Mouse (Mus musculus): ENCODE results near the gene Optc.

The Optc gene

GRCm38 (mm10) chr1:133899043-133899542 lies 8.7 kb downstream of the Optc start:
- Histone ChIP-seq H3K27me3 (ENCODE audit: insufficient read depth, low read length) (peaks cover 33% of the 10 kb centered on the region), H3K4me1 (replicated peaks; ENCODE audit: low read depth, low read length) (0 out of 2 replicates have a peak, but pooled peaks cover 3% of the 10 kb centered on the region), H3K36me3 (ENCODE audit: insufficient read depth, low read length) (no peaks in the 10 kb centered on the region), H3K4me3 (replicated peaks; ENCODE audit: low read length) (no peak overlapping the region), H3K9me3 (ENCODE audit: low read length) (peaks cover 5% of the 10 kb centered on the region; the same call in 1 of the 2 replicates)
- no peak for TF ChIP-seq NANOG (IDR thresholded peaks at IDR 0.05; ENCODE audit: borderline replicate concordance, low read length)
- no peak for TF ChIP-seq CTCF (conservative IDR thresholded peaks at IDR 0.05; ENCODE audit: low read length)
- TF ChIP-seq POU5F1 (IDR thresholded peaks at IDR 0.05; ENCODE audit: borderline replicate concordance, low read length): no peak

GRCm38 (mm10) chr1:133897293-133897692 lies 10.5 kb downstream of the Optc start:
- no peak overlapping the region for H3K4me3 ChIP-seq (replicated peaks; ENCODE audit: low read length)
- H3K36me3 ChIP-seq (ENCODE audit: insufficient read depth, low read length): no peaks in the 10 kb centered on the region
- H3K9me3 ChIP-seq (ENCODE audit: low read length): peaks cover 5% of the 10 kb centered on the region; the same call in 1 of the 2 replicates
- TF ChIP-seq POU5F1 (IDR thresholded peaks at IDR 0.05; ENCODE audit: borderline replicate concordance, low read length) (no peak), CTCF (conservative IDR thresholded peaks at IDR 0.05; ENCODE audit: low read length) (no peak), NANOG (IDR thresholded peaks at IDR 0.05; ENCODE audit: borderline replicate concordance, low read length) (no peak)
- H3K27me3 ChIP-seq (ENCODE audit: insufficient read depth, low read length): peaks cover 17% of the 10 kb centered on the region
- peaks cover 16% of the 10 kb centered on the region for H3K4me1 ChIP-seq (replicated peaks; ENCODE audit: low read depth, low read length)

GRCm38 (mm10) chr1:133891489-133891888 lies 16.3 kb downstream of the Optc start:
- H3K36me3 ChIP-seq (ENCODE audit: insufficient read depth, low read length): no peaks in the 10 kb centered on the region
- no peak for TF ChIP-seq POU5F1 (IDR thresholded peaks at IDR 0.05; ENCODE audit: borderline replicate concordance, low read length)
- no peak for TF ChIP-seq NANOG (IDR thresholded peaks at IDR 0.05; ENCODE audit: borderline replicate concordance, low read length)
- TF ChIP-seq CTCF (conservative IDR thresholded peaks at IDR 0.05; ENCODE audit: low read length): no peak
- 0 out of 2 replicates have a peak overlapping the region, but pooled peaks have one; percentile 13 for H3K4me3 ChIP-seq (replicated peaks; ENCODE audit: low read length)
- peaks cover 71% of the 10 kb centered on the region for H3K4me1 ChIP-seq (replicated peaks; ENCODE audit: low read depth, low read length)
- no peaks in the 10 kb centered on the region for H3K9me3 ChIP-seq (ENCODE audit: low read length)
- H3K27me3 ChIP-seq (ENCODE audit: insufficient read depth, low read length): peaks cover 32% of the 10 kb centered on the region

GRCm38 (mm10) chr1:133889949-133890598 lies 17.7 kb downstream of the Optc start:
- no peak for TF ChIP-seq CTCF (conservative IDR thresholded peaks at IDR 0.05; ENCODE audit: low read length)
- TF ChIP-seq POU5F1 (IDR thresholded peaks at IDR 0.05; ENCODE audit: borderline replicate concordance, low read length): no peak
- no peak for TF ChIP-seq NANOG (IDR thresholded peaks at IDR 0.05; ENCODE audit: borderline replicate concordance, low read length)
- Histone ChIP-seq H3K4me1 (replicated peaks; ENCODE audit: low read depth, low read length) (peaks cover 81% of the 10 kb centered on the region), H3K4me3 (replicated peaks; ENCODE audit: low read length) (peak overlapping the region; percentile 48), H3K36me3 (ENCODE audit: insufficient read depth, low read length) (no peaks in the 10 kb centered on the region), H3K27me3 (ENCODE audit: insufficient read depth, low read length) (peaks cover 41% of the 10 kb centered on the region), H3K9me3 (ENCODE audit: low read length) (no peaks in the 10 kb centered on the region)

- peaks cover 59% of the 10 kb centered on the region for H3K27me3 ChIP-seq (ENCODE audit: insufficient read depth, low read length)
- no peaks in the 10 kb centered on the region for H3K9me3 ChIP-seq (ENCODE audit: low read length)
- H3K36me3 ChIP-seq (ENCODE audit: insufficient read depth, low read length): no peaks in the 10 kb centered on the region
- no peak overlapping the region for H3K4me3 ChIP-seq (replicated peaks; ENCODE audit: low read length)
- H3K4me1 ChIP-seq (replicated peaks; ENCODE audit: low read depth, low read length): peaks cover 71% of the 10 kb centered on the region
- TF ChIP-seq POU5F1 (IDR thresholded peaks at IDR 0.05; ENCODE audit: borderline replicate concordance, low read length) (no peak), CTCF (conservative IDR thresholded peaks at IDR 0.05; ENCODE audit: low read length) (no peak), NANOG (IDR thresholded peaks at IDR 0.05; ENCODE audit: borderline replicate concordance, low read length) (no peak)
Measured at GRCm38 (mm10) chr1:133887538-133888250, 20.1 kb downstream of the Optc start.

GRCm38 (mm10) chr1:133887044-133887443 lies 20.8 kb downstream of the Optc start:
- peaks cover 59% of the 10 kb centered on the region for H3K27me3 ChIP-seq (ENCODE audit: insufficient read depth, low read length)
- H3K4me3 ChIP-seq (replicated peaks; ENCODE audit: low read length): no peak overlapping the region
- H3K36me3 ChIP-seq (ENCODE audit: insufficient read depth, low read length): no peaks in the 10 kb centered on the region
- TF ChIP-seq CTCF (conservative IDR thresholded peaks at IDR 0.05; ENCODE audit: low read length) (no peak), NANOG (IDR thresholded peaks at IDR 0.05; ENCODE audit: borderline replicate concordance, low read length) (no peak), POU5F1 (IDR thresholded peaks at IDR 0.05; ENCODE audit: borderline replicate concordance, low read length) (no peak)
- H3K9me3 ChIP-seq (ENCODE audit: low read length): no peaks in the 10 kb centered on the region
- H3K4me1 ChIP-seq (replicated peaks; ENCODE audit: low read depth, low read length): peaks cover 70% of the 10 kb centered on the region

- TF ChIP-seq NANOG (IDR thresholded peaks at IDR 0.05; ENCODE audit: borderline replicate concordance, low read length) (no peak), CTCF (conservative IDR thresholded peaks at IDR 0.05; ENCODE audit: low read length) (no peak), POU5F1 (IDR thresholded peaks at IDR 0.05; ENCODE audit: borderline replicate concordance, low read length) (no peak)
- no peaks in the 10 kb centered on the region for H3K36me3 ChIP-seq (ENCODE audit: insufficient read depth, low read length)
- H3K27me3 ChIP-seq (ENCODE audit: insufficient read depth, low read length): peaks cover 59% of the 10 kb centered on the region
- peak overlapping the region; percentile 21; the same call in 1 of the 2 replicates for H3K4me3 ChIP-seq (replicated peaks; ENCODE audit: low read length)
- H3K4me1 ChIP-seq (replicated peaks; ENCODE audit: low read depth, low read length): peaks cover 66% of the 10 kb centered on the region
- H3K9me3 ChIP-seq (ENCODE audit: low read length): no peaks in the 10 kb centered on the region
Measured at GRCm38 (mm10) chr1:133886431-133886830, 21.4 kb downstream of the Optc start.

- H3K27me3 ChIP-seq (ENCODE audit: insufficient read depth, low read length): peaks cover 59% of the 10 kb centered on the region
- H3K36me3 ChIP-seq (ENCODE audit: insufficient read depth, low read length): no peaks in the 10 kb centered on the region
- no peak for TF ChIP-seq POU5F1 (IDR thresholded peaks at IDR 0.05; ENCODE audit: borderline replicate concordance, low read length)
- no peak for TF ChIP-seq NANOG (IDR thresholded peaks at IDR 0.05; ENCODE audit: borderline replicate concordance, low read length)
- TF ChIP-seq CTCF (conservative IDR thresholded peaks at IDR 0.05; ENCODE audit: low read length): no peak
- H3K9me3 ChIP-seq (ENCODE audit: low read length): no peaks in the 10 kb centered on the region
- H3K4me3 ChIP-seq (replicated peaks; ENCODE audit: low read length): peak overlapping the region; percentile 21; the same call in 1 of the 2 replicates
- peaks cover 61% of the 10 kb centered on the region for H3K4me1 ChIP-seq (replicated peaks; ENCODE audit: low read depth, low read length)
Measured at GRCm38 (mm10) chr1:133885811-133886210, 22.0 kb downstream of the Optc start.
